ENCODE assay signal across 16 mouse cellular contexts in the genomic region with DNA sequence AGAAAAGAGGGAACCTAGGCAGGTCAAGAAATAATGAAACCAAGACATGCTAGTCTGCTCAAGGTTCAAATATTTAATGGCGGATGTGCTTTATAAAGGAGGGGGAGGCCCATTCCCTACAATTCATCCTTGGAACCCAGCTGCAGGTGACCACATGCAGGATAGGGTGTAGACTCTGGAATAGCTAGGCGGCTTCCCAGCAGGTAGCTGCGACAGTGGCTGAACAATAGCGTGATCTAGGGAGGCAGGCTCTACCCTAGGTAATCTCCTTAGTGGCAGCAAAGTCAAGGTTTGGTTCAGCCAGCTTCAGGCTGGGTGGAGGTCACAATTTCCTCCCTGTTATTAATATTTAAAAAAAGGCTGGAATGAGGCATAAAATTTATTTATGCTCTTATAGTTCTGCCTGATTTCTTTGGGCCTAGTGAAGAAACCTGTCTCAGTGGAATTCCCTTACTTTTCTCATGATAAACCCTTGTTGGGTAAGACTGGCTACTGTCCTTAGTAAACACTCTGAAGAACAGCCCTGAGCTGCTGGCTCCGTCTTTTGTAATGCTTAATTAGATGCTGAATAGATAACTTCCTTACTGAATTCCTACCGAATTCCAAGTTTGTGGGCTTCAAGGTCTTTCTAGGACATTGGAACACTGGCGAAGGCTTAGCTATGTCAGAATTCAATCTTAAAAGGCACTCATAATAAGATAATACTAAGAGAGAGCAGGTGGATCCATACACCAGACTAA.
"Had no signal": no experiment of that assay in that cellular context is flagged by ENCODE, and none has a peak within 500 bp of the region (broad histone marks: within the 10 kb centered on the region; RNA-seq: fewer than 3 reads in every experiment).

No protein-coding gene starts in this region.

- H3K4me2 ChIP-seq: neural tube, embryonic 13.5 days; neural tube, embryonic 15.5 days; stomach, embryonic 15.5 days had no signal

- DNase-seq: retina, postnatal 1 day; right cerebral cortex, adult 18-20 months; right cerebral cortex, postnatal 14 days; right cerebral cortex, postnatal 25 days; right cerebral cortex, postnatal 4 days; spleen, adult 18-20 months; thymus, adult 18-20 months; thymus, adult 2 months; thymus, postnatal 14 days; thymus, postnatal 25 days; thymus, postnatal 36 days; thymus, postnatal 4 days had no signal

- H3K9me3 ChIP-seq: neural tube, embryonic 13.5 days; stomach, embryonic 15.5 days had no signal

- H3K27ac ChIP-seq: neural tube, embryonic 13.5 days; neural tube, embryonic 15.5 days; stomach, embryonic 15.5 days; stomach, postnatal 0 days had no signal

- H3K4me1 ChIP-seq: neural tube, embryonic 13.5 days; neural tube, embryonic 15.5 days; stomach, embryonic 15.5 days had no signal

- H3K36me3 ChIP-seq: neural tube, embryonic 13.5 days; neural tube, embryonic 15.5 days; stomach, embryonic 15.5 days had no signal

- H3K27me3 ChIP-seq: neural tube, embryonic 13.5 days; neural tube, embryonic 15.5 days; stomach, embryonic 15.5 days had no signal

- H3K4me3 ChIP-seq: neural tube, embryonic 13.5 days; neural tube, embryonic 15.5 days; stomach, embryonic 15.5 days had no signal

- H3K9ac ChIP-seq: neural tube, embryonic 13.5 days; neural tube, embryonic 15.5 days; stomach, embryonic 15.5 days had no signal
